Mouse (Mus musculus): ENCODE data around the gene Stat4.

Stat4 gene

DNA sequence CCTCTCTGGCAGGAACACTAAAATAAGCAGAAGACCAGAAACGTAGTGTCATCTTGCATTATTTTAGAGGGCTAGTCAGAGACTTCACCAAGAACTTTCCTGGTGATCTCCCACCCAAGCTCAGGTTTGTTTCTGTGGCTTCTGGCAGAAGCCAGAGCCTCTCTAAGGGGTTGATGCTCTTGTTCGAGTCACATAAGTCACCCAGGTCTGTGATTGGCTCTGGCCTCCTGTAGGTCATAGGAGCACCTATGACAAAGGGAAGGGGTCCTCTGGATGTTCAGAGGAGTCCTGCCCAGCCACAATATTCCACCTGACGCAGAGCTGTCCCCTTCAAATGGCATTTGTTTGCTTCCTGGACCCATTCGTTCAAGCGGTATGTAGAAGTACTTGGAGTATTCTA is at the start of gene Stat4:
TSS of gene Stat4 (plus strand) at position 301 of the 400 bp plus-strand sequence.
- DNase-seq (ENCODE audit: low spot score in 2 of 2), result no peak

DNA sequence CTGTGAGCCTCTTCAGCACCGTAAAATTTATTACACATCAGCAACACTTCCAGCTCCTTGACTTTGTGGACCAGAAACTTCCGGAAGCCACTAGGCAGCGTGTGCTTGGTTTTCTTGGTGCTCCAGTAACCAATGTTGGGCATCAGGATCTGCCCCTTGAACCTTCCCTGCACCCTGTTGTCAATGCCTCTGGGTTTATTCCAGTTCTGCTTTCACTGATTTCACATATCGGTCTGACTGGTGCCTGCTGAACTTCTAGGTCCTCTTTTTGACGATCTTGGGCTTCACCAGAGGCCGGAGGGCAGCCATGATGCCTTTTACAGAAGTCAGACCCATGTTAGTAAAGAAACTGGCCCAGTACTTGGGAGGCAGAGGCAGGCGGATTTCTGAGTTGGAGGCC is 48.6 kb upstream of the Stat4 start:
- DNase-seq (ENCODE audit: low spot score in 2 of 2), result no peak

DNA sequence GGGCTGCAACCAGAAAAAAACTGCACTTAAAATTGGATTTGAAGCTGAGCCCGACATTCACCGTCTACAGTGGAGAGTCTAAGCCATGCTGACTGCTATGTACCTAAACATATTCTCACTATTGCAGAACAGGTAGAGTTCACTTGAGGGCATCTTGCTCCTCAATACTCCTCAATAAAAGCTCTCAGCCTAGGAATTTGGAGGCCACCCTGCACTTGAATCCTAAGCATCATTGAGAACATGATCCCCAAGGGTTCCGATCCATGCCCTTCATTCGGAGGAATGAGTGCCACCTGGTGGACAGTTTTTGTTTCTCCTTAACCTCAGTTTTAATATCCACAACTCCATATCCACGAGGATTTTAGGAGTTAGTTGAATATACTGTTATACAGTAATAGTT is 42.2 kb upstream of the Stat4 start:
- peak in 1 of 2 experiments; percentile 35 for DNase-seq (ENCODE audit: low spot score in 2 of 2)

DNA sequence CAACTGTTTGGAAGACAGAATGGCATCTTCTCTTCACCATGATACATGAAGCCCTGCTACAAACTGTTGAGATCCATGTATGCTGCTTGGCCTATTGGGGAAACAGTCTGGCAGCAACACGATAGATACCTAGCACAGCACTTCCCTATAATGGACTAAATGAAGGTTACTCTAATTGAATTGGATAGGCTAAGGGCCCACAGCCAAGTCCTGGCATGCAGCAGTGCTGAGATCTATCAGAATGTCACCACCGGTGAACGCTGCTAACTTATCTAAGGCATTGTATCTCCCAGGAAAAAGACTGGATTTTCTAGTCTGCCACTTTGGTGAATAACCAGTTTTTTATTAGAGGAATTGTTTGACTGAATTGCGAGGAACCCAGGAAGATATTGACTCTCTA is 39.8 kb upstream of the Stat4 start:
- no peak for DNase-seq (ENCODE audit: low spot score in 2 of 2)

DNA sequence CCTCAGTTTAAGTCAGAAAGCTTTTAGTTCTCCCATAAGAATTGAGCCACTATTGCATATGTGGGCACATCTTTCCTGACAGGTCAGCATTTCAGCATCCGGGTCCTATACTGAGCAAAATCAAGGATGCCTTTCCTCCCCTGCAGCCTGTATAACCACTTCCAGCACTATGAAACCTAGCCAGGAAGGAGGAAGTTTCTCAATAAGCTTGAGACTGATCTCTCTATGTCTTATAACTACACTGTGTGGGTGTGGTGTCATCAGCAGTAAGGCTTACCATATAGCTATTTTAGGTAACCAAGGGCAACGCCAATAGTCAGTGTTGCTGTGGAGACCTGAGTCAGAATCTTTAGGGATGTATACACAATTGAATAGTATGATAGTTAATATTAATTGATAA is 22.3 kb upstream of the Stat4 start:
- DNase-seq (ENCODE audit: low spot score in 2 of 2), result no peak

- no peak for DNase-seq (ENCODE audit: low spot score in 2 of 2)
Observed at GRCm38 (mm10) chr1:51968994-51969393, 18.0 kb upstream of the Stat4 start.

- DNase-seq (ENCODE audit: low spot score in 2 of 2), result no peak
Observed at GRCm38 (mm10) chr1:51970182-51970581, 16.8 kb upstream of the Stat4 start.

DNA sequence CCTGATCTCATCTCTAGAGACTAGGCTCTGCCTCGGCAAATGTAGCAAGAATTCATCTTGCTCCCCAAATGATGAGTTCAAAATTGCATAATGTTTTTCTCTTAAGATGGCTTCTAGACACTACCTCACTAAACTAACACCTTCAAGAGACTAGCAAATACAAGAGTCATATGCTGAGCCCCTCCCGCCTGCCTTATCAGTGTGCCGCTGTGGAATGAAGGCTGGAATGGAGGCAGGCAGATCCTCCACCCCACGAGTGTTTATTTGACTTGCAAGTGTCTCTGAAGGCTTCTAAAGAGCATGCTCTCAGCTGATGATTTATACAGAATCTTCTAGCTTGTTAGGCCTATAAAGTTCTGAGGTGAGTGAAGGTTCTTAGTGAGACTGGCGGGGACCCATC is 11.4 kb upstream of the Stat4 start:
- DNase-seq (ENCODE audit: low spot score in 2 of 2), result no peak

- DNase-seq (ENCODE audit: low spot score in 2 of 2), result no peak
Observed at GRCm38 (mm10) chr1:51979048-51979447, 7.9 kb upstream of the Stat4 start.

- peak; percentile 19 for DNase-seq (ENCODE audit: low spot score in 2 of 2)
Observed at GRCm38 (mm10) chr1:51991983-51992609, 5.1 kb downstream of the Stat4 start.

GRCm38 (mm10) chr1:51996056-51996455 is 9.1 kb downstream of the Stat4 start:
- DNase-seq (ENCODE audit: low spot score in 2 of 2), result no peak

DNA sequence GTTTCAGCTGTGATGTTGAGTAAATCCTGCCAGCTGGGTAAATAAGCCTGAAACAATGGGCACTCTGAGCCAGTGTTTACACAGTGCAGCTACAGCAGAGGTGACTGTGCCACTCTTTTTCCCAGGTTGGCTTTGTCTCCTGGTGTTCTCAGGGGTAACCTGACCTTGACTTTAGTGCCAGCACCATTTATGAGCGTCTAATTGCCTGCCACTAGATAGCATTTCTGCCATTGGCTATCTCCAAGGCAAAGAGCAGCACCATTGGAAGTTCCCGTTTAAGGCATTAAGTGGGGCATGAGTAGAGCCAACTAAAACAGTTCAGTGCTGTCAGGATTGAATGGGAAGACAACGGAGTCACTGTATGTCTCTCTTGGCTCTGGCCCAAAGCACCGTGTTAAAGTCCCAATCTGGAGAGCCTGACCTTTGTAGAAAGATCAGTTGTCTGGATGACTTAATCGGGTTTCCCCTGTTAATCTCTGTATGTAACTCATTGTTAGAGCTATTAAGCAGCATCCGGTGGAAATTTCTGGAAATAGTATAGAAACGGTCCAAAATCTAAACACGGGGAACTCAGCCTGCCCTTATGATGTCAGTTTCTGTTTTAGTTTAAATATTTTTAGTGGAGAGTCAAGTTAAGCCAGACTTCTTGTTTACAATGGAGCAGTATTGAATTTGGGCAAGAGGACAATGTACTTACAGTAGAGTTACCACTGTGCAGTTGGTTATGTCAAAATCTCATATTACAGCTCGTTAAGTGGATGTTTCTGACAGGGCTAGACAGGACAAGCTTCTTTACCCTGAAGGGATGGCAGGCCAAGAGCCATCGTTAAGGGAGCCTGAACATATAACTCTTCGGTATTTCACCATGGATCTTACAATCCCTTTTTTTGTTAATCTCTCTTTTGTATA is 10.1 kb downstream of the Stat4 start:
- no peak for DNase-seq (ENCODE audit: low spot score in 2 of 2)

DNA sequence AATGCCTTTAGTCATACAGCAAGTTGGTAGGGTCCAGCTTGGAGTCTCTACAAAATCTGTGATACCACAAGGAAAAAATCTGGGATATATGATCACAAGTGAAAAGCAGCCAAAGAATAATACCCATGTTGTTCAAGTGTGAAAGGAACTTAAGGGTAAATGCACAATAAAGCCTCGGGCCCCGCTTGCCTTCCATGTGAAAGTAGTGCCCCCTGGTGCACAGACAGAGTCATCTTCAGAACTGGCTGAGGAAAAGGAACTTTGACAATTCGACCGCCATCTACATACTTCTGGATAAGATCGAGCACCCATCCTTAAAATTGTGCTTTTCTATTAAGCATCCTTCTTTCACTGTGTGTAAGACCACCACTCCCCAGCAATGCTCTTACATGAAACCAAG is 11.6 kb downstream of the Stat4 start:
- DNase-seq (ENCODE audit: low spot score in 2 of 2), result peak in 1 of 2 experiments; percentile 21

GRCm38 (mm10) chr1:52004096-52004495 is 17.1 kb downstream of the Stat4 start:
- peak; percentile 18 to 76 for DNase-seq (ENCODE audit: low spot score in 2 of 2)

DNA sequence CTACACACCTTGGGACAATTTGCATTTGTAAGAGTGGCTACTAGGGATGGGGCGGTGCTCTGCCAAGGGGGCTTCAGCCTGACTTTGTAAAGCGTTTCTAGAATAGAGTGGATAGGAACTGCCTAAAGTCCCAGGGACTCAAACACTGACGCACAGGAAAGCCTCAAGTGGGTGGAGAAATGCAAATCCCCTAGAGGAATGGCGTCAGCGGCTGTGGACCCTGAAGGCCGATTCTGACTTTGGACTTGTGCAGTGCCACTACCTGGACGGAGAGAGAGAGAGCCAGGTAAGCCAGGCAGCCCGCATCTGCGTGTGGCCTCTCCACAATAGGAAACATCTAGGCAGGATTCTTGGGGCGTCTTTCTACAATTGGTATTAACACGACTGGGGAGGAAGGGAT is 21.5 kb downstream of the Stat4 start:
- no peak for DNase-seq (ENCODE audit: low spot score in 2 of 2)

- DNase-seq (ENCODE audit: low spot score in 2 of 2), result no peak
Observed at GRCm38 (mm10) chr1:52008947-52009346, 22.0 kb downstream of the Stat4 start.

- no peak for DNase-seq (ENCODE audit: low spot score in 2 of 2)
Observed at GRCm38 (mm10) chr1:52010741-52011140, 23.8 kb downstream of the Stat4 start.

DNA sequence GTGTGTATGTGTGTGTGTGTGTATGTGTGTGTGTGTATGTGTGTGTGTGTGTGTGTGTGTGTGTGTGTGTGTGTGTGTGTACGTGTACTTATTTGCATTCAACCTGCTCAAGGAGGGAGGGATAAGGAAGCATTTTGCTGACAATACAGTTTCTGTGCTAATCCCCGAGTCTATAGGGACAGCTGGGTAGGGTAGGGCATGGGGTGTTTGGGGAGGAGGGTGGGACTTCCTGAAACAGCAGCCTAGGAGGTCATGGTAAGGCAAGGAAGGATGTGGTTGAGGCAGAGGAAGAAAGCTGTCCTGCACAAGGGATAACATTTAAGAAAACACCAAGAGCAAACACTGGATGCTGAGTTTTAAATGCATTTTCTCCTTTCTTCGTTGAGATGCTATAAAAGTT is 24.3 kb downstream of the Stat4 start:
- no peak for DNase-seq (ENCODE audit: low spot score in 2 of 2)

DNA sequence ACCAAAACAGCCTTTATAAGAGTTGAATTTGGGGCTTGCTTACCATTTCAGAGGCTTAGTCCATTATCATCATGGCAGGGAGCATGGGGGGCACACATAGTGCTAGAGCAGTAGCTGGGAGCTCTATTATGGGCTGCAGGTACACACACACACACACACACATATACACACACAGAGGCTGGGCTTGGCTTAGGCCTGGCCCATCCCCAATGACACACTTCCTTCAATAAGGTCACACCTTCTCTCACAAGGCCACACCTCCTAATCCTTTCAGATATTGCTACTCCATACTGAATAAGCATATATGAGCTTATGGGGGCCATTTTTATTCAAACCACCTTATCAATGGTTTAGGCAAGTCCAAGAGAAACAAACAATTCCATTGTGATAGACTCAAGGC is 25.3 kb downstream of the Stat4 start:
- no peak for DNase-seq (ENCODE audit: low spot score in 2 of 2)

GRCm38 (mm10) chr1:52012757-52013156 is 25.8 kb downstream of the Stat4 start:
- no peak for DNase-seq (ENCODE audit: low spot score in 2 of 2)

DNA sequence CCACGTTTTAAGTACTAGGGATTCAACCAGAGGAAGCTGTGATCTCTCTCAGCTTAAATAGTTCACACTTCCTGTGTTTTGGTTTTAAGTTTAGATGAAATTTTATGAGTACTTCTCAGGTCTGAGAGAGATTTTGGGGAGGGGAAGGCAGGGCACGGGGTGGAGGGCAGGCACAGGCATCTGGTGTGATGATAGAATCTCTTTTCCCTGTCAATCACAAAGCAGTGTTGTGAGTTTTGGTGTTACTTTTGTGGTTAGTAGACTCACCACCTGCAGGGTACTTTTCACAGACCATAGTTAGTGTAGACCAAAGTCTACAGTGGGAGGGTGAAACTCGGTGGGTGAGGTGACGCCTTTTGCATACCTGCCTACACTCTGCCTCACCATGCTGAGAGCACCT is 32.7 kb downstream of the Stat4 start:
- no peak for DNase-seq (ENCODE audit: low spot score in 2 of 2)

DNA sequence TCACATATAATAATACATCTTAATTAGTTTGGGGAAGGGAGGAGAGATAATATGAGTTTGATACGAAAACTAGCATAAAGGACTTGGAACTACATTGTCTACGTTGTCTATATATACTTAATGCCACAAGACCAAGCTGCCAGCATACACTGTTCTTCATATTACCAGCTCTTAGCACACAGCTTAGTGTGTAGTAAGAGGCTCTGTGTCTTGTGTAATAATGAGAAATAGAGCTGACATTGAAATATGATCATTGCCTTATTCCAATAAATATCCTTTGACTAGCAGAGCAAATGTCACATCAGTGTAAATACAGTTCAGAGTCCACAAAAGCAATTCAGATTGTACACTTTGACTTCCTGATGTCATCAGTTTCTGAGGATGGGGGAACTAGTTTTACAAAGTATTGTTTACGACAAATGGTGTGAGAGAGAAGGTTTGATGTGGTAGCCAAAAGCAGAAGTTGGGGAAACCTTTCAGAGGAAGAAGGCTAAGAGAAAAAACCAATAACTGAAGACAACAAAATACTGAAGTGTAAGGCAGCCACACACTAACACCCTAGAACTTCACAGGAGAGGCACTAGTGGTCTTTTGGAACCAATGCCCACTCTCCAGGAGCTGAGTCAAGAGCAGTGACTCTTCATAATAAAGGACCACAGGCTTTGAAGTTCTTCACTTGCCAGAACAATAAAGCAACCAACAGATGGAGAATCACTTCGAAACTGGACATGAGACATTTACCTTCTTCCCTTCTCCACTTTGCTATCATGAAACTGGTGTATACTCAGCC is 35.2 kb downstream of the Stat4 start:
- DNase-seq (ENCODE audit: low spot score in 2 of 2), result no peak

All from frontal cortex, postnatal 14 days (tissue).